Mouse (Mus musculus): Measurements from ENCODE around the gene Nr1h2. TPM values are rescaled to one million over a fixed set of nuclear protein-coding genes. Genes with fewer than 3 reads are reported as not detected.
A peak's percentile ranks its signal among the peaks of the same experiment; 100 is the strongest.

Gene Nr1h2
- polyA plus RNA-seq, 1 experiment = 295 TPM

GRCm38 (mm10) chr7:44524502-44524901 is 29.2 kb downstream of the Nr1h2 start, which contains the start of gene Mybpc2:
TSS of gene Mybpc2 (minus strand) at chr7:44524656.
- WGBS = 27% methylated on average over 12 of the region's 12 CpGs
- TF ChIP-seq POLR2A (IDR thresholded peaks at IDR 0.05; ENCODE audit: low read depth, low read length) (no peak), CTCF (IDR thresholded peaks at IDR 0.05; ENCODE audit: extremely low read depth, insufficient read length, insufficient replicate concordance, low read depth, low read length) (no peak)
- Histone ChIP-seq H3K36me3 (ENCODE audit: control insufficient read depth, insufficient read depth, low read length) (no peaks in the 10 kb centered on the region), H3K4me1 (ENCODE audit: control insufficient read depth, insufficient read depth, insufficient read length, low read length) (peaks cover 12% of the 10 kb centered on the region), H3K4me3 (ENCODE audit: low read depth, low read length) (peak within 1 kb of the TSS; percentile 35), H3K27me3 (ENCODE audit: control insufficient read depth, insufficient read depth, low read length) (no peaks in the 10 kb centered on the region), H3K27ac (ENCODE audit: insufficient read depth, low read depth, low read length) (peak within 1 kb of the TSS; percentile 67)

GRCm38 (mm10) chr7:44523056-44523455 is 30.7 kb downstream of the Nr1h2 start:
- H3K27me3 ChIP-seq (ENCODE audit: control insufficient read depth, insufficient read depth, low read length) = no peaks in the 10 kb centered on the region
- WGBS = 88% methylated on average over 2 of the region's 2 CpGs
- no peak overlapping the region for H3K27ac ChIP-seq (ENCODE audit: insufficient read depth, low read depth, low read length)
- TF ChIP-seq POLR2A (IDR thresholded peaks at IDR 0.05; ENCODE audit: low read depth, low read length) (no peak), CTCF (IDR thresholded peaks at IDR 0.05; ENCODE audit: extremely low read depth, insufficient read length, insufficient replicate concordance, low read depth, low read length) (no peak)
- H3K36me3 ChIP-seq (ENCODE audit: control insufficient read depth, insufficient read depth, low read length) = no peaks in the 10 kb centered on the region
- H3K4me3 ChIP-seq (ENCODE audit: low read depth, low read length) = no peak overlapping the region
- H3K4me1 ChIP-seq (ENCODE audit: control insufficient read depth, insufficient read depth, insufficient read length, low read length) = peaks cover 11% of the 10 kb centered on the region

GRCm38 (mm10) chr7:44521710-44522109 is 32.0 kb downstream of the Nr1h2 start:
- Histone ChIP-seq H3K27me3 (ENCODE audit: control insufficient read depth, insufficient read depth, low read length) (no peaks in the 10 kb centered on the region), H3K36me3 (ENCODE audit: control insufficient read depth, insufficient read depth, low read length) (no peaks in the 10 kb centered on the region), H3K4me1 (ENCODE audit: control insufficient read depth, insufficient read depth, insufficient read length, low read length) (peaks cover 7% of the 10 kb centered on the region), H3K4me3 (ENCODE audit: low read depth, low read length) (peak overlapping the region; percentile 20; the same call in 1 of the 2 replicates), H3K27ac (ENCODE audit: insufficient read depth, low read depth, low read length) (no peak overlapping the region)
- WGBS = 2% methylated on average over 20 of the region's 20 CpGs
- TF ChIP-seq POLR2A (IDR thresholded peaks at IDR 0.05; ENCODE audit: low read depth, low read length) (no peak), CTCF (IDR thresholded peaks at IDR 0.05; ENCODE audit: extremely low read depth, insufficient read length, insufficient replicate concordance, low read depth, low read length) (peak; percentile 66; the same call in 1 of the 2 replicates)

GRCm38 (mm10) chr7:44520990-44521389 is 32.8 kb downstream of the Nr1h2 start:
- TF ChIP-seq CTCF (IDR thresholded peaks at IDR 0.05; ENCODE audit: extremely low read depth, insufficient read length, insufficient replicate concordance, low read depth, low read length) = no peak
- TF ChIP-seq POLR2A (IDR thresholded peaks at IDR 0.05; ENCODE audit: low read depth, low read length) = no peak
- H3K4me1 ChIP-seq (ENCODE audit: control insufficient read depth, insufficient read depth, insufficient read length, low read length) = peaks cover 7% of the 10 kb centered on the region
- H3K4me3 ChIP-seq (ENCODE audit: low read depth, low read length) = no peak overlapping the region
- no peaks in the 10 kb centered on the region for H3K27me3 ChIP-seq (ENCODE audit: control insufficient read depth, insufficient read depth, low read length)
- no peak overlapping the region for H3K27ac ChIP-seq (ENCODE audit: insufficient read depth, low read depth, low read length)
- WGBS = 65% methylated on average over 3 of the region's 3 CpGs
- no peaks in the 10 kb centered on the region for H3K36me3 ChIP-seq (ENCODE audit: control insufficient read depth, insufficient read depth, low read length)

GRCm38 (mm10) chr7:44519240-44519913 is 34.4 kb downstream of the Nr1h2 start:
- Histone ChIP-seq H3K27ac (ENCODE audit: insufficient read depth, low read depth, low read length) (no peak overlapping the region), H3K36me3 (ENCODE audit: control insufficient read depth, insufficient read depth, low read length) (no peaks in the 10 kb centered on the region), H3K4me3 (ENCODE audit: low read depth, low read length) (no peak overlapping the region), H3K4me1 (ENCODE audit: control insufficient read depth, insufficient read depth, insufficient read length, low read length) (peaks cover under 1% of the 10 kb centered on the region; the same call in 1 of the 2 replicates), H3K27me3 (ENCODE audit: control insufficient read depth, insufficient read depth, low read length) (no peaks in the 10 kb centered on the region)
- WGBS = 54% methylated on average over 9 of the region's 9 CpGs
- TF ChIP-seq CTCF (IDR thresholded peaks at IDR 0.05; ENCODE audit: extremely low read depth, insufficient read length, insufficient replicate concordance, low read depth, low read length) (0 out of 2 replicates have a peak, but pooled peaks have one; percentile 18), POLR2A (IDR thresholded peaks at IDR 0.05; ENCODE audit: low read depth, low read length) (no peak)

GRCm38 (mm10) chr7:44507491-44507890 is 46.3 kb downstream of the Nr1h2 start:
- Histone ChIP-seq H3K4me1 (ENCODE audit: control insufficient read depth, insufficient read depth, insufficient read length, low read length) (no peaks in the 10 kb centered on the region), H3K36me3 (ENCODE audit: control insufficient read depth, insufficient read depth, low read length) (no peaks in the 10 kb centered on the region), H3K4me3 (ENCODE audit: low read depth, low read length) (no peak overlapping the region), H3K27ac (ENCODE audit: insufficient read depth, low read depth, low read length) (no peak overlapping the region), H3K27me3 (ENCODE audit: control insufficient read depth, insufficient read depth, low read length) (no peaks in the 10 kb centered on the region)
- no peak for TF ChIP-seq POLR2A (IDR thresholded peaks at IDR 0.05; ENCODE audit: low read depth, low read length)
- no peak for TF ChIP-seq CTCF (IDR thresholded peaks at IDR 0.05; ENCODE audit: extremely low read depth, insufficient read length, insufficient replicate concordance, low read depth, low read length)

- Histone ChIP-seq H3K4me3 (ENCODE audit: low read depth, low read length) (no peak overlapping the region), H3K27me3 (ENCODE audit: control insufficient read depth, insufficient read depth, low read length) (no peaks in the 10 kb centered on the region), H3K36me3 (ENCODE audit: control insufficient read depth, insufficient read depth, low read length) (no peaks in the 10 kb centered on the region), H3K27ac (ENCODE audit: insufficient read depth, low read depth, low read length) (no peak overlapping the region), H3K4me1 (ENCODE audit: control insufficient read depth, insufficient read depth, insufficient read length, low read length) (peaks cover 2% of the 10 kb centered on the region; the same call in 1 of the 2 replicates)
- WGBS = 24% methylated on average over 5 of the region's 5 CpGs
- TF ChIP-seq POLR2A (IDR thresholded peaks at IDR 0.05; ENCODE audit: low read depth, low read length) = no peak
- peak; percentile 64; the same call in 1 of the 2 replicates for TF ChIP-seq CTCF (IDR thresholded peaks at IDR 0.05; ENCODE audit: extremely low read depth, insufficient read length, insufficient replicate concordance, low read depth, low read length)
Measured at GRCm38 (mm10) chr7:44501563-44502115, 52.1 kb downstream of the Nr1h2 start.

Measured in small intestine, adult 2 months (tissue).